Mouse (Mus musculus): ENCODE measurements around the gene Arhgap20.

Gene Arhgap20

DNA sequence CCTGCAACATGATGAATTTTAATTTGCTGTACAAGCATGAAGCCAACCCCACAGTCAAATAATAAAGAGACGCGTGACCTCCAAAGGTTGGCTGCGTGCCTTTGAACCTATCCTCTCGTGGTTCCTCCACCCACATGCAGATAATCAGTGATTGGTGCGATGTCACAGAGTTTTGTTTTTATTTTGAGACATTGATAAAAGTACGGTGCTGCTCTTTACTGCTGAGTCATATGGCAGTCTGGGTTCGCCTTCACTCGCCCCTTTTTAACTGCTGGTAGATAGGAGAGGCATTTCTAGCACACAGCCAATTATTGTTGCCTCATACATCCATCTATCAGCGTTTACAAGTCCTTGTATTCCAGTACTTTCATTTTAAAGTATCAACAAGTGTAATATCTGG is 34.0 kb downstream of the Arhgap20 start:
- peak; percentile 65 for DNase-seq (ENCODE audit: low spot score)

DNA sequence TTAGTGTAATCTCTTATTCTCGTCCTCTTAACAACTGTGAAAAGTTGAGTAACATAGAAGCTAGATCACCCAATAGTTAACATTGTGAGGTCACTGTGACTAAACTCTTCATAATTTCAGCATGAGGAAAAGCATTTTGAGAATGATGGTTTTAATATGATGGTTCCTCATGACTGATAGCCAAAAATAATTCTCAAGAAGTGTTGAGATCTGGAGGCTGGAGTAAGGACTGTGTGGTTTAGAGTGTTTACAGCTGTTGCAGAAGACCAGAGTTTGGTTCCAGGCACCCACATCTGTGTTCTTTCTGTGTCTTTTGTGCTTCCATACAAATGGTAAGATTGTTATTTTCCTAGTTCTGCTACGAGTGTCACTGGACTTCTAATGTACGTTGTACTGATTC is 42.1 kb downstream of the Arhgap20 start:
- no peak for DNase-seq (ENCODE audit: low spot score)

DNA sequence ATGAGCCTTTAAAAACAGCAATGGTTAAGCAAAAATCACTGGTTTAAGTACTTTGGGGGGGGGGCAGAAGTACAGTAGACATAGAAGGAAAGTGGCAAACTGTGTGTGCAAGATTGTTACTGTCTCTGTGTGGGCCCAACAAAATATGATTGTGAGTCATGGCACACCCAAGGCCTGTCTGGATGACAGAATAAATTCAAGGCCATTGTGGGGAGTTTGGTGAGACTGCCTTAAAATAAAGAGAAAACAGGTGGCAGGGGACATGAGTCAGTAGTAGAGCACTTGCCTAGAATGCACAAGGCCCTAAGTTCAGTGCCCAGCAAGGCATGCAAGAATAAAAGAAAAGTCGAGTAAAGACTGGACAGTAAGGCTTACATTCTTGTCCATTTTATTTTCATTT is 47.8 kb downstream of the Arhgap20 start:
- DNase-seq (ENCODE audit: low spot score) = peak; percentile 10

DNA sequence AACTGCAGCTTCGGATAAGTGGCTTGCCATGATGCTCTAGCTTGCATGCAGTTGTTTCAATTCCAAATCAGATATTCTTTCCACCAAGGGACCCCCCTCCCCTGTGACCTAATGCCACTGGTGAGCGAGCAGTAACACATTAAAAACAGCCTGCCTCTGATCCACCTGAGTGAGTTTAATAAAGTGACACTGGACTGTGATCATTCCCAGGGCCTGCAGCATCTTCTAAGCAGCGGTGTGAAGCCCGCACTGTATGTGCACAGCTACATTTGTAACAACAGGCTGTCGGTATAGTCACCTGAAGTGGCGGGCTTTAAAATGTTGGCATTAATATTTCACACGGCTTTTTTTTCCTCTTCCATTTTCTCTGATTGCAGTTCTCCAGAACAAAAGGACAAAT is 59.4 kb downstream of the Arhgap20 start:
- DNase-seq (ENCODE audit: low spot score) = no peak

DNA sequence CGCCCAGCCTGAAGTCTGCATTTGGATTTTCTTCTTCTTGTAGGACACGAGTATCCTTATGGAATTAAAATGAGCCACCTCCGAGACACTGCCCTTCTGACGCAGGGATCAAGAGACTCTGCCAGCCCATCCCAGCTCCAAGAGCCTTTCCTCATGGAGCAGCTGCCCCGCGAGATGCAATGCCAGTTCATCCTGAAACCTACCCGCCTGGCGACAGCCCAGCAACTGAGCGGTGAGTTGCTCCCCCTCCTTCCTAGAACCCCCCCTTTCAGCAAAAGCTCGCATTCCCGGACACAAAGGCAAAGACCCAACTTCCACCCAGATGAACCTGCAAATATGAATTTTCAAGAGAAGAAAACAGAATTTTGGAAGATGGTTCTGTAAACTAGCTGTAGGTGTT is 66.5 kb downstream of the Arhgap20 start:
- DNase-seq (ENCODE audit: low spot score) = no peak

DNA sequence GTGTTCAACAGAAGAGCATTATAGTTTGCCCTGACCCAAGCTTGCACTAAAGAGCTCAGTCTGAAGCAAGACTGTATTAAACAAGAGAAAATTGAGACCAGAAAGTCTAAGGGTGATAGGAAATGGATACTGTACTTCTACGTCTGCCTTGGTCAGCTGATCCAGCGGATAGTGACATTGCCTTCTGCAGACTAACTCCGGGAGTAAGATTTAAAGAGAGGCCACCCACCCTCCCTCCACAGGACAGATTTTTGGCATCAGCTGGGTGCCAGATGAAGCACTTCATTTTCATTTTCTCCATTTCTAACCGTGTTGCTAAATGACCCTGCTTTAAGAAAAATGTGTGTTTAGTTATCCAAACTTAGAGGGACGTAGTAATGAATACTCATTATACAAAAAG is 67.2 kb downstream of the Arhgap20 start:
- no peak for DNase-seq (ENCODE audit: low spot score)

DNA sequence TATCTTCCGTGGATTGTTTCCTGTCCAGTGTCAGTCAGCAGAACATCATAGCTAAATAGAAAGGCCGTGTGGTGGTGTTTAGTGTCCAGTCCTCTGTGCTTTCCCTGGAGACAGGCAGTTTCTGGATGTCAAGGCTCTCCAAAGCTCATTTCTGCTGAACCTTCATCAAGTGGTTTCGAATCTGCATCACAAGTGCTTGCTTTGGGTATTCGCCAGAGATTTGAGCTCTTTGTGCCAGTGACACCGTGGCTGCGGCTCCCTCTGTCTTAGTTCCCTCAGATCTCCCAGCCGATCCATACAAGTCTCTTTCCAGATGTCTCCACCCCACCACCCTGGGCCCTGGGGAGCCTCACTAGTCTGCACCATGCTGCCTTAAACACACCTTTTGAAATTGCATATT is 72.6 kb downstream of the Arhgap20 start:
- DNase-seq (ENCODE audit: low spot score) = no peak

DNA sequence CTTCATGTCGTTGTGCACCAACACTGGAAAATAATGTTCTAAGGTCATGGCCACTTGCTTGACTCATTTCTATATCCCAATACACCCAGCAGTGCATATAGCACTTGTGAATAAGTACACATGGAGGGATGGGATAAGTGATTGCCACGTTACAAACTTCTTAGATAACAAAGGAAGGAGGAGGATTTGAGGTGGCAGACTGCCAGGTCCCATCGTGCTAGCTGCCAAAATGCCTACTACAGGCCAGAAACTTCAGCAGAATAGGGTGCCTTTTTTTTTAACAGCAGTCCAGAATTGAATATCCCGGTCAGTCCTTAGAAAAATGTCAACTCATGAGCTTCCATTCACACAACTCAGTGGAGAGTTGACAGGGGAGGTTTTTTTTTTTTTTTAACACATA is 78.1 kb downstream of the Arhgap20 start:
- peak; percentile 45 for DNase-seq (ENCODE audit: low spot score)

DNA sequence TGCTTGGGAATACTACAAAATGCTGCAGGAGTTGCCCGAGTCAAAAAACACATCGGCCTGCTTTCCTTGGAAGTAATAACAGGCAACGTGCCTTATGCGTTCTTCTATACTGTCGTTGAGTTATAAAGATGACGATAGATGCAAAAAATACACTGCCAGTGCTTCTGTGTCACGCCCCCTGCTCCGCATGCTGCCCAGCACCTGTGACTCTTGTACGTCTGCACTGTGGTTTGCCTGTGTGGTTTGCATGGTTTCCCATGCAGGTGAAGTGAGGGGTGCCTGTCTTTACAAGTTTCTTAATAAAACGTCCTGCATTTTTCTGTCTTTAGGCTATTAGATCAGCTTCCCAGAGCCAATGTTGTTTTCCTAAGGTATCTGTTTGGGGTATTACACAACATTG is 80.7 kb downstream of the Arhgap20 start:
- no peak for DNase-seq (ENCODE audit: low spot score)

DNA sequence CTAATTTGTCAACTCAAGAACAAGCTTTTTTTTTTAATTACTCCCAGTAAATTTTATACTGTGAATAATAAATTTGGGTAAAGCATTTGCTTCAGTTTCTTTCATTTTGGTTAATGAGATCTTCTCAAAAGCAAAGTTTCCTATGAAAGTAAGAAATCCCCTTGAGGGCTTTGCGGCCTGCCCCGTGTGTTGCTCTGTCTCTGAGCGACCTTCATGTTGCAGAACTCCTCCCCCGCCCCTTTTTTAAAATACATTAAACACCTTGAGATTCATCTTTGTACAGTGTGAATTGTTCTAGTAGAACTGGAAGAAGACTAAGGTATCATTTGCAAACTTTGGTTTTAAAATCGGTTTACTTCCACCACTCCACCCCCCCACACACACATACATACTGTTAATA is 88.6 kb downstream of the Arhgap20 start:
- DNase-seq (ENCODE audit: low spot score) = no peak

DNA sequence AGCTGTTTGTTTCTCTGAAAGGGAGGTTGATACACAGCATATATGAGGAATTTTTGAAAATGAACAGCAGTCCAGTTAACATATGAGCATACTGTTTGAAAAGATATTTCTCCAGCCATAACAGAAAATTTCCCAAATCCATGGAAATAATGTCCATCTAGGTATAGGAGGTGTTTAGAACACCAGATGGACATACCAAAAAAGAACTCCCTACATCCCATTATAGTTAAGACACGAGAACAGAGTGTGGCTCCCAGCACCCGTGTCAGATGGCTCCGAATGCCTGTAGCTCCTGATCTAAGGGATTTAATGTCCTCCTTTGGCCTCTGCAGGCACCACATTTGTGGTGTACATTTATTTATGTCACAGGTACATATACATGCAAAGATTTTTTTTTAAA is 99.1 kb downstream of the Arhgap20 start:
- DNase-seq (ENCODE audit: low spot score) = no peak

DNA sequence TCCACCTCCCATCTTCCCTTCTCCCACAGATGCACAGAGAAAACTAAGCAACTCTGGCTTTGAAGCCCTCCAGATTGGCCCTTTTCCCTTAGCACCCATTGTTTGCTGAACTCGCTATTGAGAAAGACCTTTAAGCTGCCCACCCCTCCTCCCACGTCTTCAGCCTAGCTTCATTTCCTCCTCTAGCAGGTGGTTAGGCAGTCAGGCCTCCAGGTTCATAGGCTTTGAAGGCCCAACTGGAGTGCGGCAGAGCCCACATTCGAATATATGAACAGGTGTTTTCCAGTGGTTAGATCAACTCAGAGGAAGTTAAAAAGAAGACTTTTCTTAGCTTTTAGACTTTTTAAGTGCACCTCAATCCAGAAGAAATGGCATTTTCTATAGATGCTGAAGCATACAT is 101.5 kb downstream of the Arhgap20 start:
- no peak for DNase-seq (ENCODE audit: low spot score)

DNA sequence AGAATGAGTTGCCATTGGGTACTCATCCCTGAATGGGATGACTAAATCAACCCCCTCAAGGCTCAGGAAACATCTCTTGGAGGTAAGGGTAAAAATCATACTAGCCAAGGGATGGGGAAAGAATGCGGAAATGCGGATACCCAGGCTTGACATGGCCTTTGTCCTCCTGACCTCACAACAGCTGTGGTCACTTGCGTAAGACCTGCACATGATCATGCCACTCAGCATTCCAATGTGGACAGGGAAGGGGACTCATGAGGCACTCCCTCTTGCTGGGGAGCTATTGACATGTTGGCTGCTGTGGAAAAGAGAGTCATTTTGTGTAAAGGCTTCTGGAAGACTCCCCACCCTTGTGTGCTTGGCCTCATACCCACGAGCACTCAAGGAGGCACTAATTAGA is 103.9 kb downstream of the Arhgap20 start:
- no peak for DNase-seq (ENCODE audit: low spot score)

DNA sequence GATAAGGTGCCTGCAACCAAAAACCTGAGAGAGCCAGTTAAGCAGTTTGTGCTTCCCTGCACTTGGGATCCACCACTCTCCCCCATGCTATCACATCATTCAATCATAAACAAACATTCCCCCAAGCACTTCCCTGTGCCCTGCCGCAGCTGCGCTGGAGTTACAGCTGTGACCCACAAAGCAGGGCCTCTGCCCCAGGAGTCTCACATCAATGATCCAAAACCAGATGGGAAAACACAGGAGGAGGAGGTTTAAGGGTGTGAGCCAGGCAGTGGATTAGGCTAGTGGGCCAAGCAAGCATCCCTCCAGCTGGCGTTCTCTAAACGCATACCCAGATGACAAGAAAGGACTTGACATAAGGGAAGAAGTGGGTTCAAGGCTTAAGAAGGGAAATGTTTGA is 109.2 kb downstream of the Arhgap20 start:
- no peak for DNase-seq (ENCODE audit: low spot score)

DNA sequence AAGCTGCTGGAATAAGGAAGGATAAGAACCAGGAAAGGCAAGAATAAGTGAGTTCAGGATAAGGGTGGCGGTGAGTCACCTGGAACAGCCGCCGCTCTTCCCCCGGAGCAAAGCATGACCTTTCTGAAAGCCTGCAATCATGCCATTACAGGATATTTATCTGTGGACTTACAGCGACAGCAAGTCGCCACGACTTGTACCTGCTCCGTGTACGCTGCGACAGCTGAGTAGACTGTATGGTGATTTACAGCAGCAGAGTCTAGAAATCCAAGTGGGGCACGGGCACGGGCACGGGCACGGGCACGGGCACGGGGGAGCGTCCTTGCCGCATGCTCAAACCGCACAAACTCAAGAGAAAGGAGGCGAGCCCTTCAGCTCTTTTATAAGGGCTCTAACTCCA is 110.4 kb downstream of the Arhgap20 start:
- no peak for DNase-seq (ENCODE audit: low spot score)

DNA sequence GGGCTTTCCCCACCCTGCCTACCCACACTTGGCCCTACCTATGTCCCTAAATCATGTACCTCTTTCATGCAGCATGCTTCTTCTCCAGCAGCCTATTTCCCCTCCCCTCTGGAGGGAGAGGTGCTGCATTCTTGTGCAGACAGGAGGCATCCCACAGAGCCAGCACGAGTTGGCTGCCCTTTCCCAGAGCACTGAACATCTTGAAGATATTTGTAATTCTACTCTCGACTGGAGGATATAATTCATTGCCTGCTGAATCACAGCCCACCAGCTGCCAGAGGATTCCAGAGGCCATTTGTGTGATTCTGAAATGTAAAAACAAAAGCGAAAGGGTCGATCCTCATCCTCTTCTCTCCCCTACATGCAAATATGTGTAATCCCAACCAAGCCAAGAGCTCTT is 116.2 kb downstream of the Arhgap20 start:
- peak; percentile 6 for DNase-seq (ENCODE audit: low spot score)

DNA sequence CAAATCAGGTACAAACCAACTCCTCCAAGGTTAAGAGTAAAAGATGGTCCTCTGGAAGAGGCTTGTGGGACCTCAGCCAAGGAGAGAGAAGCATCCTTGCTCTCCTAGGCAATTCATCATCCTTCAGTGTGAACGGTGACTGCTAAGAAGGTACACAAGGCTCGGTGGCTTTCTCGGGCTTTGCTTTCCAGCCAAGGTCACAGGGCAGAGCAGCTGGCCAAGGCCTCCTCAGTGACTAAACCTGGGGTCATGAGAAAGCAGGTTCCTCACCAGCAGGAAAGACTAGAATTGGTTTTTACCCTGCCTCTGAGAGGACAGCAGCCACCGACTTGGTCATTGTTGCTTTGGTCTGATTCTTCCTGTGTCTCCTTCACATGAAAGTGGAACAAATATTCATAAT is 116.7 kb downstream of the Arhgap20 start:
- no peak for DNase-seq (ENCODE audit: low spot score)

DNA sequence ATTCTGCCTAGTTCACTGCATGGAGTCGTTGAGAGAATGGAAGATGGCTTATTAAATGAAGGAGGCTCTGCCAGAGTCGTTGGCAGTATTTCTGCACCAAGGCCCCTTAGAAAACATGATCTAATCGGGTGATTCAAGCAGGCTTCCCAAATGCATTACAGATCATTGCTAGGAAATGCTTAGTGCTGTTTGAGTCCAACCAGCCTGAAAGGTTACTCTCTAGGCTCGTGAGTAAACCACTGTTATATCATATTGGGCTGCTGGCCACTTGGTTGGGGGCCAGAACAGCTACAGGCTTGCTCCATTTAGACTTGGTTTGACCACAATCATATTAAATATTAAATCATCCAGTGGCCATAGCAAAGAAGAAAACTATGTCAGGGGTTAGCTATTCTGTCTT is 118.2 kb downstream of the Arhgap20 start:
- DNase-seq (ENCODE audit: low spot score) = peak; percentile 31

DNA sequence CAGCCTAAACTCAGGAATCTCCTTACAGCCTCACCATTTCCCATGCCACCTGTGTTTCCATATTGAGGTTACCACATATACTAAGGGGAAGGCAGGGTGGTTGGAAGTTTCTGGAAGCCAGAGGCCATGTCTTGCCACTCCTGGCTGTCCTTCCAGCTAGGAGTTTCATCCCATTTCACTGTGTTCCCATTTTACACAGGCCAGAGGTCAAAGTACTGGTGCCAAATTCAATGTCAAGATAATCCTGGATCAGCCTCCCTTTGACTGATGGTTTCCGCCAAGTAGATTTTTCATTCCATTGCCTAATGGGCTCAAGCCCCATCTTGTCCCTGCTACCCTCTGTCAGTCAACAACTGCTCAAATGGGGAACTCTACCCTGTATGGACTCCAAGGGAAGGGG is 127.8 kb downstream of the Arhgap20 start:
- DNase-seq (ENCODE audit: low spot score) = no peak
